Mouse (Mus musculus) heart, adult 2 months (tissue): ENCODE results near the gene Pdp2.

ENCODE experiments used
- CTCF ChIP-seq: fragments of 200-600 bp; IDR thresholded peaks from 2 replicates; pipeline ENCODE4 v1.8.1; 2022; ENCODE audit warnings: antibody characterized with exemption, mild to moderate bottlenecking, moderate library complexity
- POLR2A ChIP-seq: fragments of 200-500 bp; IDR thresholded peaks from 2 replicates; pipeline ENCODE4 v1.6.1; 2011; ENCODE audit warnings: mild to moderate bottlenecking, low read depth, low read length, control low read depth; ENCODE audit not compliant: insufficient read depth

DNA sequence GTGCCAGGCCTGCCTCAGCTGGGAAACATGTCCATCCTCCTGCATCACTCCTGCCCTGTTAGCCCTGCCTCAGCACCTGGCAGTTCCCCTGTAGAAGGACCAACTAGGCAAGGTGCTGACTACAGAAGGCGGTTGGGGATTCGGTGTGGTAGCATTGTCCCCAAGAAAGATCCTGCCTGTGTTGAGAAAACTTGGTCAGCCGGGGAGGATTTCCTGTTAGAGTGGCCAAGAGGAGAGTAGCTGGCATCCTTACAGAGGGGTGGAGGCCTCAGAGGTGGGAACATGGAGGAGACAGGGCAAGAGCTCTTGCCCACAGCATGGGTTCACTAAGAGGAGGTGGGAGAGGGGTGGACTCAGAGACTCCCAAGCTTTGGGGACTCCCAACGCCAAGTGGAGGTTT lies 36.1 kb upstream of the Pdp2 start:
- TF ChIP-seq POLR2A (no peak), CTCF (no peak)
